Mouse (Mus musculus) layer of hippocampus, adult 8-10 months (tissue): ENCODE data around the gene Nrp1. TPM values are rescaled to one million over a fixed set of nuclear protein-coding genes. Genes with fewer than 3 reads are reported as not detected.

ENCODE experiments used
- DNase-seq, 2 experiments: peaks; one replicate each; pipeline ENCODE4 v3.0.0; 2022; ENCODE audit warnings: low spot score in 2 of 2
- total RNA-seq, 4 experiments: library from RNA; stranded (reverse); gene quantifications; 2 replicates each; pipeline ENCODE4 v1.2.4; 2022

Gene Nrp1
- total RNA-seq, result 100 to 1,000 TPM in 2 of 4 experiments, 10 to 100 TPM in 2; 89.8 to 108 (median 101) TPM

DNA sequence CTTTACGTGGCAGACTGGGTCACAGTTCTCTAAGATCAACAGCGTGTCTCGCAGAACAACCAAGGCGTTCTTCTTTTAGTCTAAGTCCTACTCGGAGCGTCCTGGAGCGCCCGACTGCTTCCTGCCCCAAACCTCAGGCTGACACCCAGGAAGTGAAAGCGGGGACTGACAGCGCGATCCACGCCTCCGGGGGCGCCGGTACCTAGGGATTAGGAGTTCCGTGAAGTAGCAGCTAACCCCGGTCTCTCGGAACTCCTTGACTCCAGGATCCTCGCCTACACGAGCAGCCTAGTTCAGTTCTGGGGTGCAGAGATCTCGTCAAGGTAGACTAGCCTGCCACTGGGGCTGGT is at the start of gene Nrp1:
TSS of gene Nrp1 (plus strand) at position 199 of the 350 bp plus-strand sequence.
- peak; percentile 48 for DNase-seq

DNA sequence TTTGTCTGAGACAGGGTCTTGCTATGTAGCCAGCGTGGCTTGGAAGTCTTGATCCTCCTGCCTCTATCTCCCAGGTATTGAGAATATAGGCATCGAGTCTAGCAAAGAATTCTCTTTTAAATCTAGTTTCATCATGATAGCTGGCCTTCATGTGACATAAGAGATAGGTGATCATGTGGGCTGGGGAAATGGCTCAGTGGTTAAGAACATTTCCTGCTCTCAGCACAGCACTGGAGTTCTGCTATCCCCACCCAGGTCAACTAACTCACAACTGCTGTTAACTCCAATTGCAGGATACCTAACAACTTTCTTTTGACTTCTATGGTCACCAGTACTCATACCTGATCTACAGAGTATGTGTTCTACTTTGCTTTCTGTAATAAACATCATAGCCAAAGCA is 37.6 kb upstream of the Nrp1 start:
- no peak for DNase-seq

DNA sequence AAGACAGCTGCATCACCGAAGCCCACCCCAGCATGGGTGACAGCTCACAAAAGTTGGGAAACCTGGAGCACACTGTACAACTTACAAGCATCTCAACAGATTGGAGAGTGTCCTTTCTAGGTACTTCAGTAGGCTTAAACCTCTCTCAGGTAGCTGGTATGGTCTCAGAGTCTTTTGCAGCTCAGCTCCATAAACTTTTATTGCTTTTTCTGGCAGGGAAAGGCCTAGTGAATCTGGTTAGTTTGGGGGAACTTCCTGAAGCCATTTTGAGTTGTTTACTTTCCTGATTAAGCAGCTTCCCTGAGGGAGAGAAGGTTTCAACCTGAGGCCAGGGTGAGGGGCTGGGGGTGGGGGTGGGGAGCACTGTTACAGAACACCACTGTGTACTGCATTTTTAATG is 31.1 kb upstream of the Nrp1 start:
- no peak for DNase-seq

DNA sequence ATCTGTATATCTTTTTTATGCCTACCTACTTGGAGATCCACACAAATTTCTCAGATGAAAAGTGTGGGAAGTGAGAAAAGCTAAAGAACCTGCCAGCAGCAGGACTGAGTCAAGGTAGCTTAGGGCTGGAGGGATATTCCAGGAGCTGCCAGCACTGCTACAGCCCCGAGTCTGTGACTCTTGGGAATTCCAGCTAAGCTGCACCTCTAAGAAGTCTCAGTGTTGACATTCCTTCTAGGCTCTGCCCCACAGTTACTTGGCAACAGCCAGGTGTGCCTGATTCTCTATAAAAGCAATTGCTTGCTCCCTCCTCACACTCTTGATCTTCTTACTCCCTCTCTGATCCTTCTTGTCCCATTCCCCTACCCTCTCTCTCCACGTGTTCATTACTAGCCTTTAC is 30.5 kb upstream of the Nrp1 start:
- DNase-seq, result no peak

DNA sequence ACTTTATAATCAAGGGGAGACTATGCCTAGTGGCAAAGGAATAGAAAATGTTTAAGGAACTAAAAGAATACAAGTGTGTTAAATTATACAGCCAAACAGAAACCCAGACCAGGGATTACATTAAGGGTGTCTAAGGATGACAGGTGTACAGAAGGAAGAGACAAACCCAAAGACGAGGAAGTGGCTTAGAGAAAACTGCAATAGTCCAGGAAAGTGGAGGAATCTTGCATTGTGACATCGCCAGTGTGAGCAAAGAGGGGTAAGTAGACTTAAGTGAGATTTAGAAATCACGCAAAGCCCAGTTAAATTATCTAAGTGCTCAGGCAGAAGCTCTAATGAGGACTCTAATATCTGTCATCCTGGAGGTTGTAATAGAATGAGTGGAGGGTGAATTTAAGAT is 28.9 kb upstream of the Nrp1 start:
- no peak for DNase-seq

DNA sequence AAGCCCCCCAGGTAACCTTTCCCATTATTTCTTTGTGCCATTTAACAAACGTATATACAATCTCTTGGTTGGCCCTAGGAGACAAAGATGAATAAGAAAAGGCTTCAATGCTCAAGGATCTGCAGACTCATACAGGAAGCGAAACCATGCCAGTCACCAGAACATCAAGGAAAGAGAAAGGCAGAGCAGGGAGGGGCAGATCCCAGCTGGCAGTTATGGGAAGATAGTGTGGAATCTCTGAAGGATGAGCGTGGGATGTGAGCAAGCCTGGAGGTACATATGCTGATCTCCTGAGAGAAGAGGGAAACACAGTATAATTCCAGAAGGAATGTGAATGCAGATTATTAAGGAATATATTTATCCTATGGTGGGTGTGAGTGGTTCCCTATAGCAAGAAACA is 22.4 kb upstream of the Nrp1 start:
- peak; percentile 21 to 24 for DNase-seq

DNA sequence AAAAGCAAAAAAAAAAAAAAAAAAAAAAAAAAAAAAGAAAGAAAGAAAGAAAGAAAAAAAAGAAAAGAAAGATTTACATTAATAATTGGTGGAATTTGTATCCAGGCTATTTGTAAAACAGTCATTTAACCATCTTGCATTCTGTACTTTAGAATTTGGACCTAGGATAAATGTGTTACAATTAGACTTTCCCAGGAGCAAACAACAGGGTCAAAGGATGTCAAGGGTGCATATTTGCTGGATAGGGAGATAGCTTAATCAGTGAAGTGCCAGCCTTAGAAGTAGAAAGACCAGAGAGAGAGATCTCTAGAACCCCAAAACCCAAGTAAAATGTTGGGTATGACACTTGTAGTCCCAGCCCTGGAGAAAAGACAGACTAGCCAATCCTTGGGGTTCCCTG is 19.5 kb upstream of the Nrp1 start:
- DNase-seq, result no peak

DNA sequence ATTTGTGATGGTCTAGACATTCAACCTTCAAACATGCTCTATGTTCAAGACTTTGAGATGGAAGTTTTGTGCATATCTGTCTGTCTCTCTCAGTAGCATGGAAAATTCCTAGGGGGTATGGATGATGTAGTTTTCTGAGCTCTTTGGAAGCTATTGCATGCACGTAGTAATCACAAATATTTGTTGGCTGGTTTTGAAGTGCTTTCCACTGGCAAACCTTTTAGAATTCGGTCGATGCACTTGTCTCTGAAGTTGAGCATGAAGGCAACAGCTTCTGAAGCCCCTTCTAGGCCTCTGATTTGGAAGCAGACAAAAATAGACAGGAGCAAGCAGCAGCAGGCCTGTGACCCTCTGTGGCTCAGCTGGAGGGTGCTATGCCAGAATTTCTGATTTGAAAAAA is 18.9 kb upstream of the Nrp1 start:
- DNase-seq, result no peak

DNA sequence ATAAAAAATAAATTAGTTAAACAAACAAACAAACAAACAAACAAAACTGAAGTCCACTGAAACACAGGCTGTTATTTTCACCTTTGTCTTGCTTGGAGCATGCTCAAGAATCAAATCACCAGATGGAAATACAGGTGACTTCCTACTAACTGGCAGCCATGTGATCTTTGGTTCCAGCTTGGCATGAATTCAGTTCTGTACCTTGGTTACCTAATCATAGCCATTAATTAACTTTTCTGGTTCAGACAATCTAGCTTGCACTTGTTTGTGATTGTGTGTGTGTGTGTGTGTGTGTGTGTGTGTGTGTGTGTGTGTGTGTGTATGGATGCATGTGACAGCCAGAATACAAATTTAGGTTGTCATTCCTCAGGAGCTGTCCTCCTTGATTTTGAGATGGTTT is 8.0 kb upstream of the Nrp1 start:
- DNase-seq, result no peak

DNA sequence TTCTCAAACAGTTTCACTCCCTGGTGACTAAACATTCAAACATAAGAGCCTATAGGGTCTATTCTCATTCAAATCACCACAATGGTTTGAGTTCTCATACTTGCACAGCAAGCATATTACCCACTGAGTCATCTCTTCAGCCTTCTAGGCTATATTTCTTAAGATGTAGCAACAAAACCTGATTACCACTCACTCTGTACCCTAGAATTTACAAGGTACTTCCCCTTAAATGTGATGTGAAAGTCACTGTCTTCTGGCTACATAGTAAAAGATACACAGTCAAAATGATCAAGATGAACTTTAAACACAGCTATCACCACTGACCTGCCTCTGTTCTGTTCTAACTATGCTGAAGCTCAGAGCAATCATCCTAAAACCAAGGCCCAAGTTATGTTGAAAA is 7.2 kb upstream of the Nrp1 start:
- DNase-seq, result no peak

DNA sequence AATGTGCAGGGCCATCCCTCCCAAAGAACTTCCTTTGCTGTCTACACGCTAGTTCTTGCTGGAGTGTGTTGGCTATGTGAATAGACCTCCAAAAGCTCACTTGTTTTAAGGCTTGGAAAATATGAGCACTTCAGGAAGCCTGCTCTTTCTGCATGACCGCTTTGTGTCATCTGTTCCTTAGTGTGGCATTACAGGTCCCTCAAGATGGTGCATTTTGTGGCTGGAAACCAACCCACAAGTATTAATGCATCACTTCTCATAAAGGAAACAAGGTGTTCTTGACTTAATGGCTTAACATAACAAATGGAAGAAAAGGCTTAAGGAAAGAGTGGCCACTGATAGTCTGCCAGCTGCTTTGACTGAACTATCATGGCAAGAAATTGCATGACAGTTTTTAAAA is 5.6 kb upstream of the Nrp1 start:
- no peak for DNase-seq

DNA sequence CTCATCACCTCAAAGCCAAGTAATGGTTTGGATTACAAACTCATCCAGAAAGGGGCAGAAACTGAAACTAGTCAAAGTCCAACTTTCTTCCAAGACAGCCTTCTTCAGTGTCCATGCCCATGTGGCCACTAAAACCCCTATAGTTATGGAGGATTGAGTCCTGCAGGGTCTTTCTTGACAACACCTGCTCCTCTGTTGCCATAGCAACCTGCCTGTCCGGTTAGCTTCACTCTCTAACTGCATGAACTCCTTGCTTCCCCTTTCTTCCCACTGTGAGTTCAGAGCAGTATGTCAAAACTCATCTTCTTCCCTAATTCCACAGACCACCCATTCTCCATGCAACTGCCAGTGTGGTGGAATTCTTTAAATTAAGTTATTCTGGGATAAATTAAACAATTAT is 4.4 kb upstream of the Nrp1 start:
- no peak for DNase-seq

DNA sequence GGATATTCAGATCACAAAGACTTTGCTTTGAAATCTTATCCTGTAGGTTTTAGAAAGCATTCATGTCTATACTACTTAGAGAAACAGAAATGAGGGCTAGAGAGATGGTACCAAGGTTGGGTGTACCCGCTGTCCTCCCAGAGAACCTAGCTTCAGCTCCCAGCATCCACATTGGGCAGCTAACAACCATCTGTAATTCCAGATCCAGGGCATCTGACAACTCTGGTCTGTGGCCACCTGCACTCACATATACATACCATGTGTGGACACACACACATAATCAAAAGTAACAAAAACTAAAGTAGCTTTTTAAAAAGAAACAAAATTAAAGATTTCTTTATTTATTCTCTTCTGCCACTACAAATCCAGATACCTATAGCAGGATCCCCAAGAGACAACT is 3.3 kb upstream of the Nrp1 start:
- no peak for DNase-seq

DNA sequence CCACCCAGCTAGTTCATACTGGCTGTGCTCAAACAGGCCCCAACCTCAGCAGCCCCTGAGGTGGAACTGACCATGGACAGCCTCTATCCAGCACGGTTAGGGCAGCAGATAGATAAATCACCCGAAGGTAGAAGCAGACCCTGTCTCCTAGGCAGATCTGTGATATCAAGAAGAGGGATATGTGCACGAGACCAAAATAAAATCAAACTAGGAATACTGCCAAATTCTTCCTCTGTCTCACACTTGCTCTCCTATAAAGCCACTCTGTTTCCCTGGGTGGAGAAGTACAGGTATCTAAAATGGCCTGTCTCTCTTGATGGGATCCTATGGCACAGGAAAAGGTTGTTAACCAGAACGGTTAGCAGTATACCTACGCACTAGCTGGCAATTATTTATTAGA is 2.2 kb upstream of the Nrp1 start:
- no peak for DNase-seq

DNA sequence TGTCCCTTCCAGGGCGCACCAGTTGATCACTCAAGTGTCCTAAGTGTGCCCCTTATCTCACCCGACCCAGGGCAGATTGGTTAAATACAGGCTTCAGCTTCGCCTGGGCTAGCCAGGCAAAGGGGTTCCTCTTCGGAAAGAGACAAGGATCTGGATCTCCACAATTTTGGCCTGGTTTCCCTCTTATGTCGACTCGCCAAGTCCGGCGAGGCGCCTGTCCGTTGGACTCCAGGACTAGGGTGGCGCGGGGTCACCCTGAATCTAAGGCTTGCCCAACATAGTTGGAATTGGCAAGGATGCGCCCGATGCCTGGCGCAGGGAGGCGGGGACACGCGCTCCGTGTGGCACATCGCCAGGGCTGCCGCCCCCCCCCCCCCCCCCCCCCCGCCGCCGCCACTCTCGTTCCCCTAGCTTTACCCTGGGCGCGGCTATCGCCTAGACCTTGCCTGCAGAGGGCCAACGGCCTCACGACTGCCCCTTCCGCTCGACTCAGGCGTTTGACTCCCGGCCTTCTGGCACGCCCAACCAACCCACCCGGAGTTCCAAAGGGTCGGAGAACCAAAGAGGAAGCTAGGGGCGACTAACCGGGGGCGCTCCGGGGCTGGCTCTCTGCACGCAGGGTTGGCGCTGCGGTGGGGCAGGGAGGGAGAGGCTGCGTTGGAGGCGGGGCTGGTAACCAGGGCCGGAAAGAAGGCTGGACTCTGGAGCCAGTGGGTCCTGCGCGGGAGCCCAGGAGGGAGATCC is 1.4 kb upstream of the Nrp1 start:
- DNase-seq, result peak; percentile 52 to 61

DNA sequence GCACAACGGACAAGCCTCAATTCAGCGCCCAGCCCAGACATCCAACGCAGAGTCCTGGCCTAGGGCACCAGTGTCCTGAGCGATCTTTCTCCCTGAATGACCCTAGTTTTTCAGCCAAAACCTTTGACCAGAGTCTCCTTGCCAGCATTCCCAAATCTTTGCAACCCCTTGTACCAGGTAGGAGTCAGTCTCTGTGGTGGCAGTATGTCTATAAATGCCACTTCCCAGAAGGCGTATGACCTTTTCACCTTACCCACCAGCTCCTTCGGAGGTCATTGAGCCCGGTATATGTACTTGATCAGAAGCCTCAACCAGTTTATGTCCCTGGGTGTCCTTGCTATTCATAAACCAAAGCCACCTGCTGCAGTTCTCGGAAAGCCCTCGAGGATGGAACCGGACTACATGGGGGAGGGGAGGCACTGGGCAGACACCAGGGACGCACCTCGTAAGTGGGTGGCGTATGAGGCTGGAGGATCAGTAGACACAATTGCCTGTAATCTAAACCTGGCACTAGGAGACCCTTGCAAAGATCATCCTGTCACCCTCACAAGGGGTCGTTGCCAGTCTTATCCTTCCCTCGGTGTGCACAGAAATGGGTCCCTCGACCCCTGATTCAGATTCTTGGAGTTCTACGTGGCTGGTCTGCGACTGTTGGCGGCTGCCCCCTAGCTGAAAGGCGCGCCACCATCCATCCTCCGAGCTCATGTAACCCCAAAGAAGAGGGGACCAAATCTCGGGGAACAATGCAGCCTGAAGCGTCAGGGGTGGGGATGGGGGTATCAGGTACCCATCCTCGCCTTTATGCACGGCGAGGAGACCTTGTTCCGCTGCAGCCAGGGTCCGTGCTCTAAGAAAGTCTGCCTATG is 631 bp upstream of the Nrp1 start:
- peak; percentile 64 to 78 for DNase-seq

DNA sequence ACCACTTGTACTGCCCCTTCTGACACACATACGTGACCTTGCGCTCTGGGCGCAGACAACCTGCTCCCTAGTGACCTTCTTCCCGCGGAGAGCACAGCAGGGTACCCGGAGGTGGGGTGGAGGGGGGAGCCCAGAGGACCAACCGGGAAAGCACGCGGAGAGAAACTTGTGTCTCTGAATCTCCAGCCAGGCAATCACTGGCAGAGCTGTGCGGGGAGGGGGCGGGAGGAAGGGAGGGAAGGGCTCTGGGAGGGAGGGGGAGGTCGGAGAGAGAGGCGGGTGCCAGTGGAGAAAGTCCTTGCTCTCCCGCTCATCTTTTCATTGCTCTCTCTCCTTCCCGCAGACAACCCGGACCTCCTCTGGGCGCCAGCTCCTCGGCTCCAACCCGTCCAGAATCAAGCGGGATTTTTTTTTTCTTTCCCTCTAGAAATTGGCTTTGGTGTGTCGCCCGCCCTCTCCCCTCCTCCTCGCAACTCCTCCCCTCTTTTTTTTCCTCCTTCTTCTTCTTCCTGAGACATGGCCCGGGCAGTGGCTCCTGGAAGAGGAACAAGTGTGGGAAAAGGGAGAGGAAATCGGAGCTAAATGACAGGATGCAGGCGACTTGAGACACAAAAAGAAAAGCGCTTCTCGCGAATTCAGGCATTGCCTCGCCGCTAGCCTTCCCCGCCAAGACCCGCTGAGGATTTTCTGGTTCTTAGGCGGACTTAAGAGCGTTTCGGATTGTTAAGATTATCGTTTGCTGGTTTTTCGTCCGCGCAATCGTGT is 534 bp downstream of the Nrp1 start:
- DNase-seq, result peak; percentile 49 to 63

DNA sequence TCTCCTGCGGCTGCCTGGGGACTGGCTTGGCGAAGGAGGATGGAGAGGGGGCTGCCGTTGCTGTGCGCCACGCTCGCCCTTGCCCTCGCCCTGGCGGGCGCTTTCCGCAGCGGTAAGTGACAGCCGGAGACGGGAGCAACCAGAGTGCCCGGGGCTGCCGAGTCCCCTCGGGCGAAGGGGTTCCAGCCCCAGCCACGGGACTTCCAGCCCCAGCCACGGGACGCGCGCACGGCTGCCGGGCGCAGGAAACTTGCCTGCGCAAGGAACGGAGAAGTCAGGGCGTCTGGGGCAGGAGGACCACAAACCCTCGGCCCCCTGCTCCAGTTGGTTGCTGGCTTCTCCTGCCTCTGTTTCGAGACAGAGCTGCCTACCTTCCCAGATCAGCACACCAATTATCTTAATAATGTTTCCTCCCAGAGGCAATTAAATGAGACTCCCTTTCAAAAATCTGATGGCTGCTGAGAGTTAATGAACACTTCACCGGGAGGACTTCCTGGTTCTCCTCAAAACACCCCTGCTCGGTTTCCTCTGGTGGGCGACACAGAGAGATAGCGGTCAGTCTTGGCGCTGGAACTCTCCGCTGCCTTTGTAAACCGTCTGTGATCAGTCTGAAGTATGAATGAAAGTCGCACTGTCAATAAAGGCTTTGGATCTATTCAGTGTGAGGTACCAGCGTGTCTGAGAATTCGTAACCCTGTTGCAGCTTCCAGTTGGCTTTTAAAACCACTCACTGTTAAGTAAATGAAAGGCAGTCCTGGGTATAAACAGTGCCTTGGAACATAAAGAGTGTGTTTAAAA is 1.3 kb downstream of the Nrp1 start:
- peak in 1 of 2 experiments; percentile 16 for DNase-seq

DNA sequence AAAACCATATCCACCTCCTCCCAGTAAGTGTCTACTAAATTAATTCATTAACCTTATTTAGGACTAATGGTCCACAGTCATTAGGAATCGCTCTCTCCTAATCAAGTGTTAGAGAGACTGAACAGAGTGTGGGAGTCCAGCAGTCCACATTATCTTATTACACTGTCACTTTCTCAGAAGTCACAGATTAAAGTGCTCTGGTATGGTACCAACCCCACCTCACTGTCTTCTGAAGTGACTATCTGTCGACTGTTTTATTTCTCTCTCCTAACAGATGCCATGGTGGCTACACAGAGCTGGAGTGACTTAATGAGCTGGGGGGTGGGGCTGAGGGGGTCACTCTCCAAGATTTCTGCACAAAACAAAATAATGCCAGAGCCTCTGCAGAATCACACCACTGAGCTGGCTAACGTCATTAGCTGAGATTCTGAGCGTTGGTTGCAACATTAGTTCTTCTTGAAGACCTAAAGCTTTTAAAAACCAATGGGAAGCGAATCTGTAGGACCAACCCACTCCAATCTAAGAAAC is 3.0 kb downstream of the Nrp1 start:
- DNase-seq, result peak in 1 of 2 experiments; percentile 11

DNA sequence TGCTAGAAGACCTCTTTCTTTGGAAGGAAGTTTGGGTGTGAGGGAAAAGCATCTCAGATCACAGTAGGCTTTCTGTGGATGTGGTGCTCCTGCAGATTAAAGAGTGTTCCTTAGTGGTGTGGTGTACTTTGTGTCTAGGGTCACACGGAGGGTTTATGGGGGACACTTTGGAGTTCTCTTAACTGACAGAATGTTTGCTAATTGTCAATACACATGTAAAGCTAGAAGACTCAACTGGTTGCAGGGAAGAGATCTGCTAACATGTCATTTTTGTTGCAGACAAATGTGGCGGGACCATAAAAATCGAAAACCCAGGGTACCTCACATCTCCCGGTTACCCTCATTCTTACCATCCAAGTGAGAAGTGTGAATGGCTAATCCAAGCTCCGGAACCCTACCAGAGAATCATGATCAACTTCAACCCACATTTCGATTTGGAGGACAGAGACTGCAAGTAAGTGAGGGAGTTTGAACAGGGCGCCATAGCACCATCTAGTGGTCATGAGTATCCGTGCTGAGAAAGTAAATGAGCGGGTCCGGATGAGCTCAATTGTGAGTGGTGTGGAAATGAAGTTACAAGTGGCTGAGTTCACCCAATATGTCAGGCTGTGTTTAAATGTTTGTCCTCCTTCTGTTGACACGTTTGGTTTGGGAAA is 4.7 kb downstream of the Nrp1 start:
- DNase-seq, result peak; percentile 81 to 90
